Mouse (Mus musculus): ENCODE measurements at regions not wholly inside any gene's neighbourhood (a gene's known extent, or its start where the extent isn't known, plus 50 kb on each side); places are given as distances from the start of the nearest gene placed in this dataset.

GRCm38 (mm10) chr6:147686927-147687326 is 211.3 kb downstream of the Ccdc91 start:
- no peak for DNase-seq (ENCODE audit: low spot score in 2 of 2)

- no peak for DNase-seq (ENCODE audit: low spot score in 2 of 2)
These were observed 222.6 kb downstream of the Ccdc91 start for GRCm38 (mm10) chr6:147698255-147698654.

- DNase-seq (ENCODE audit: low spot score in 2 of 2): no peak
These were observed 223.8 kb downstream of the Ccdc91 start for GRCm38 (mm10) chr6:147699449-147699848.

- DNase-seq (ENCODE audit: low spot score in 2 of 2): no peak
These were observed 225.0 kb downstream of the Ccdc91 start for GRCm38 (mm10) chr6:147700629-147701028.

GRCm38 (mm10) chr6:147701956-147702355 is 226.3 kb downstream of the Ccdc91 start:
- no peak for DNase-seq (ENCODE audit: low spot score in 2 of 2)

- no peak for DNase-seq (ENCODE audit: low spot score in 2 of 2)
These were observed 228.7 kb downstream of the Ccdc91 start for GRCm38 (mm10) chr6:147704297-147704696.

GRCm38 (mm10) chr6:147705936-147706335 is 230.3 kb downstream of the Ccdc91 start:
- no peak for DNase-seq (ENCODE audit: low spot score in 2 of 2)

- no peak for DNase-seq (ENCODE audit: low spot score in 2 of 2)
These were observed 231.1 kb downstream of the Ccdc91 start for GRCm38 (mm10) chr6:147706741-147707140.

GRCm38 (mm10) chr6:147718052-147718712 is 242.6 kb downstream of the Ccdc91 start:
- peak; percentile 22 to 62 for DNase-seq (ENCODE audit: low spot score in 2 of 2)

GRCm38 (mm10) chr6:147718713-147719490 is 243.3 kb downstream of the Ccdc91 start:
- DNase-seq (ENCODE audit: low spot score in 2 of 2): no peak

GRCm38 (mm10) chr6:147719539-147719938 is 243.9 kb downstream of the Ccdc91 start:
- DNase-seq (ENCODE audit: low spot score in 2 of 2): no peak

GRCm38 (mm10) chr6:147723336-147723735 is 247.7 kb downstream of the Ccdc91 start:
- DNase-seq (ENCODE audit: low spot score in 2 of 2): no peak

GRCm38 (mm10) chr6:147726987-147727386 is 251.4 kb downstream of the Ccdc91 start:
- no peak for DNase-seq (ENCODE audit: low spot score in 2 of 2)

- DNase-seq (ENCODE audit: low spot score in 2 of 2): peak in 1 of 2 experiments; percentile 32
These were observed 252.3 kb downstream of the Ccdc91 start for GRCm38 (mm10) chr6:147727644-147728533.

- DNase-seq (ENCODE audit: low spot score in 2 of 2): no peak
These were observed 254.1 kb downstream of the Ccdc91 start for GRCm38 (mm10) chr6:147729721-147730120.

- DNase-seq (ENCODE audit: low spot score in 2 of 2): no peak
These were observed 263.1 kb downstream of the Ccdc91 start for GRCm38 (mm10) chr6:147738621-147739325.

- peak in 1 of 2 experiments; percentile 20 for DNase-seq (ENCODE audit: low spot score in 2 of 2)
These were observed 265.8 kb downstream of the Ccdc91 start for GRCm38 (mm10) chr6:147741446-147741845.

- no peak for DNase-seq (ENCODE audit: low spot score in 2 of 2)
These were observed 268.5 kb downstream of the Ccdc91 start for GRCm38 (mm10) chr6:147744081-147744480.

- DNase-seq (ENCODE audit: low spot score in 2 of 2): no peak
These were observed 270.1 kb downstream of the Ccdc91 start for GRCm38 (mm10) chr6:147745690-147746089.

GRCm38 (mm10) chr6:147747945-147748344 is 272.3 kb downstream of the Ccdc91 start:
- DNase-seq (ENCODE audit: low spot score in 2 of 2): no peak

- no peak for DNase-seq (ENCODE audit: low spot score in 2 of 2)
These were observed 276.7 kb downstream of the Ccdc91 start for GRCm38 (mm10) chr6:147752301-147752700.
